Comparison of ENCODE assay signal across 11 mouse cellular contexts in the genomic region with DNA sequence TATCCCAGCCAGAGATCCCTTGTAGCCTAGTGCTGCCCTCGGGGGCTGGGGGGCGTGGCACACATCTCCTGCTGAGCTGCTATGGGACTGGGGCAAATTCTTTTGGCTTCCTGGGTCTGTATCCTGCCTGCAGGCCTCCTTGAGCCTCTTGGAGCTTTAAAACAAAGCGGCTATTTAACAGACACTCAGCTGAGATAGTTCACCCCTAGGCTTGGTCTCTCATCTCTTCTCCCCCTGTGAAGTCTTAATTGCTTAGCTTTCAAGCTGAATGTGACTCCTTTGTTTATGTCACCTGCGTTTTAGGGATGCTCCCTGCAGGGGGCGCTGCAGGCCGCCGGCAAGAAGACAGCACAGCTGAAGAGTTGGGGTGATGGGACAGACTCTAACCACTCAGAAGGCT. TPM values are rescaled to one million over a fixed set of nuclear protein-coding genes. Genes with fewer than 3 reads are reported as not detected.
DNase-seq lines count a peak whose midpoint lies in the region; ATAC-seq and TF ChIP-seq lines count a peak whose summit lies in the region.
"Had no signal": no experiment of that assay in that cellular context is flagged by ENCODE, and none has a peak within 500 bp of the region (broad histone marks: within the 10 kb centered on the region; RNA-seq: fewer than 3 reads in every experiment).

No protein-coding gene starts in this region.

- no peak overlapping the region for H3K27ac ChIP-seq in liver, embryonic 14.5 days
- no peak overlapping the region for H3K27ac ChIP-seq in liver, embryonic 12.5 days
- no peak overlapping the region for H3K27ac ChIP-seq in ES-E14 (ENCODE audit: insufficient read depth, low read depth, low read length, poor library complexity, severe bottlenecking)
- H3K27ac ChIP-seq in midbrain, embryonic 14.5 days (replicated peaks; ENCODE audit: low read depth, low read length) = peak overlapping the region; percentile 49
- H3K27ac ChIP-seq: heart, embryonic 13.5 days; limb, embryonic 15.5 days had no signal

- 24% methylated on average over 7 of the region's 7 CpGs for WGBS in liver, embryonic 14.5 days (ENCODE audit: insufficient replicate concordance)
- WGBS in liver, embryonic 12.5 days (ENCODE audit: insufficient replicate concordance) = 25% methylated on average over 7 of the region's 7 CpGs
- 5% methylated on average over 7 of the region's 7 CpGs for WGBS in midbrain, embryonic 14.5 days

- H3K36me3 ChIP-seq in liver, embryonic 14.5 days (replicated peaks; ENCODE audit: control insufficient read depth, insufficient read depth, low read depth) = no peaks in the 10 kb centered on the region
- H3K36me3 ChIP-seq in liver, embryonic 12.5 days = no peaks in the 10 kb centered on the region
- no peaks in the 10 kb centered on the region; the same call in 1 of the 2 replicates for H3K36me3 ChIP-seq in ES-E14 (ENCODE audit: control insufficient read depth, insufficient read depth, low read length, poor library complexity, severe bottlenecking)
- H3K36me3 ChIP-seq in midbrain, embryonic 14.5 days (ENCODE audit: control insufficient read depth, insufficient read depth, low read length) = no peaks in the 10 kb centered on the region
- H3K36me3 ChIP-seq: heart, embryonic 13.5 days; limb, embryonic 15.5 days had no signal

- no peak for TF ChIP-seq EP300 in liver, embryonic 14.5 days (IDR thresholded peaks at IDR 0.05; ENCODE audit: low read depth)

- H3K27me3 ChIP-seq in liver, embryonic 14.5 days (ENCODE audit: control insufficient read depth, insufficient read depth, low read length) = no peaks in the 10 kb centered on the region
- no peaks in the 10 kb centered on the region for H3K27me3 ChIP-seq in liver, embryonic 12.5 days (replicated peaks)
- H3K27me3 ChIP-seq in midbrain, embryonic 14.5 days (ENCODE audit: control insufficient read depth, insufficient read depth, low read length) = no peaks in the 10 kb centered on the region
- H3K27me3 ChIP-seq: heart, embryonic 13.5 days; limb, embryonic 15.5 days had no signal

- ATAC-seq in liver, embryonic 14.5 days (ENCODE audit: insufficient read depth) = no peak
- ATAC-seq in liver, embryonic 12.5 days = no peak
- no peak for ATAC-seq in midbrain, embryonic 14.5 days (ENCODE audit: low FRiP score, low TSS enrichment)

- no peak overlapping the region for H3K9ac ChIP-seq in liver, embryonic 14.5 days (replicated peaks)
- H3K9ac ChIP-seq in liver, embryonic 12.5 days = no peak overlapping the region
- no peak overlapping the region for H3K9ac ChIP-seq in ES-E14 (ENCODE audit: insufficient read depth, low read depth, low read length, poor library complexity, severe bottlenecking)
- H3K9ac ChIP-seq in midbrain, embryonic 14.5 days (replicated peaks; ENCODE audit: low read length) = no peak overlapping the region
- H3K9ac ChIP-seq: heart, embryonic 13.5 days; limb, embryonic 15.5 days had no signal

- no peaks in the 10 kb centered on the region for H3K9me3 ChIP-seq in liver, embryonic 14.5 days (ENCODE audit: control insufficient read depth, low read length)
- H3K9me3 ChIP-seq in liver, embryonic 12.5 days (replicated peaks) = no peaks in the 10 kb centered on the region
- H3K9me3 ChIP-seq in ES-E14 (ENCODE audit: control insufficient read depth, insufficient read depth, low read depth, low read length) = no peaks in the 10 kb centered on the region
- H3K9me3 ChIP-seq in midbrain, embryonic 14.5 days (ENCODE audit: control insufficient read depth, low read length) = no peaks in the 10 kb centered on the region
- H3K9me3 ChIP-seq: heart, embryonic 13.5 days; limb, embryonic 15.5 days had no signal

- no peak overlapping the region for H3K4me3 ChIP-seq in liver, embryonic 14.5 days (ENCODE audit: insufficient read depth in 1 of 2, low read depth in 2 of 2, low read length in 2 of 2)
- H3K4me3 ChIP-seq in liver, embryonic 12.5 days = no peak overlapping the region
- H3K4me3 ChIP-seq in ES-E14 (ENCODE audit: insufficient read depth in 1 of 2, low read depth in 1 of 2, low read length in 2 of 2, poor library complexity in 1 of 2, severe bottlenecking in 1 of 2) = no peak overlapping the region
- H3K4me3 ChIP-seq in midbrain, embryonic 14.5 days (replicated peaks; ENCODE audit: low read depth, low read length) = no peak overlapping the region
- H3K4me3 ChIP-seq: heart, embryonic 13.5 days; limb, embryonic 15.5 days had no signal

- TF ChIP-seq CTCF in liver, embryonic 14.5 days (IDR thresholded peaks at IDR 0.05; ENCODE audit: low read depth) = peak; percentile 75

- in situ Hi-C loops in ES-E14 (cut with MboI; ENCODE audit: low sequenced_read_pairs in 2 of 2, unreplicated experiment in 2 of 2) = no loop called here

- no peaks in the 10 kb centered on the region for H3K4me1 ChIP-seq in liver, embryonic 14.5 days (replicated peaks; ENCODE audit: control insufficient read depth in 2 of 2, insufficient read depth in 2 of 2, low read length in 1 of 2)
- H3K4me1 ChIP-seq in liver, embryonic 12.5 days = 0 out of 2 replicates have a peak, but pooled peaks cover 5% of the 10 kb centered on the region
- H3K4me1 ChIP-seq in ES-E14 (ENCODE audit: control insufficient read depth in 2 of 2, insufficient read depth in 2 of 2, low read length in 2 of 2, poor library complexity in 1 of 2) = peaks cover 2 to 11% of the 10 kb centered on the region in 2 experiments; a peak in 3 of 4 replicates
- peaks cover 11% of the 10 kb centered on the region; the same call in 1 of the 2 replicates for H3K4me1 ChIP-seq in midbrain, embryonic 14.5 days (ENCODE audit: control insufficient read depth, insufficient read depth, low read length)
- H3K4me1 ChIP-seq: heart, embryonic 13.5 days had no signal

- H3K4me2 ChIP-seq in liver, embryonic 14.5 days (ENCODE audit: low read depth) = no peak overlapping the region
- no peak overlapping the region for H3K4me2 ChIP-seq in liver, embryonic 12.5 days
- no peak overlapping the region for H3K4me2 ChIP-seq in midbrain, embryonic 14.5 days (ENCODE audit: low read length)
- H3K4me2 ChIP-seq: heart, embryonic 13.5 days; limb, embryonic 15.5 days had no signal

- no peak for DNase-seq in liver, embryonic 14.5 days (ENCODE audit: low read depth in 3 of 3, low spot score in 3 of 3)
- DNase-seq in ES-E14 (ENCODE audit: low read depth, low spot score) = peak; percentile 89
- peak; percentile 54 for DNase-seq in embryo, embryonic 9.5 days (ENCODE audit: extremely low spot score)
- DNase-seq in midbrain, embryonic 14.5 days = peak; percentile 51
- DNase-seq in gastrocnemius, postnatal 10 days = no peak
- no peak for DNase-seq in adrenal gland, adult 2 months
- DNase-seq in urinary bladder, postnatal 36 days (ENCODE audit: low spot score in 2 of 2) = no peak
- DNase-seq: cerebellum, adult 11 months had no signal

TF ChIP-seq in ES-E14, 5 proteins besides CTCF, POLR2A, EP300 and RAD21:
- TF ChIP-seq MAFK (IDR thresholded peaks at IDR 0.05; ENCODE audit: insufficient read depth, low read depth, low read length) = no peak
- TF ChIP-seq ZC3H11A (IDR thresholded peaks at IDR 0.05; ENCODE audit: borderline replicate concordance, low read depth, low read length) = 0 out of 2 replicates have a peak, but pooled peaks have one; percentile 10

RNA-seq across cellular contexts. Expression of a gene that starts 38.8 kb away (rescaled TPM):
- polyA plus RNA-seq in liver, embryonic 14.5 days (2012; rRNA removed) = 3.2 and 3.6 TPM in 2 replicates
- 4.2 and 5.4 TPM in 2 replicates for polyA plus RNA-seq in liver, embryonic 14.5 days (2014; fragmentation: Nextera tagmentation; extraction: Ambion mirVana)
- 12.4 TPM in 2 replicates for polyA plus RNA-seq in liver, embryonic 12.5 days (2016; fragmentation: Nextera tagmentation; extraction: Ambion mirVana)
- total RNA-seq in ES-E14 (2012; rRNA removed) = 12.6 and 14.5 TPM in 2 replicates
- polyA plus RNA-seq in midbrain, embryonic 14.5 days (2014; fragmentation: Nextera tagmentation; extraction: Ambion mirVana) = 22.0 and 29.1 TPM in 2 replicates
- 10 to 100 TPM; 11.8 to 14.2 TPM for total RNA-seq in gastrocnemius, postnatal 10 days (2021)
- total RNA-seq in adrenal gland, adult 2 months (2021) = 10 to 100 TPM; 17.4 to 24.6 TPM
- polyA plus RNA-seq in adrenal gland, adult 2 months (2012; rRNA removed) = 24.5 and 27.7 TPM in 2 replicates

RNA-seq across cellular contexts. Expression of a gene that starts 39.9 kb away (rescaled TPM):
- 23.5 and 28.1 TPM in 2 replicates for polyA plus RNA-seq in liver, embryonic 14.5 days (2012; rRNA removed)
- 47.0 and 51.4 TPM in 2 replicates for polyA plus RNA-seq in liver, embryonic 14.5 days (2014; fragmentation: Nextera tagmentation; extraction: Ambion mirVana)
- polyA plus RNA-seq in liver, embryonic 12.5 days (2016; fragmentation: Nextera tagmentation; extraction: Ambion mirVana) = 71.5 and 72.9 TPM in 2 replicates
- 66.7 and 85.7 TPM in 2 replicates for total RNA-seq in ES-E14 (2012; rRNA removed)
- polyA plus RNA-seq in midbrain, embryonic 14.5 days (2014; fragmentation: Nextera tagmentation; extraction: Ambion mirVana) = 320 and 379 TPM in 2 replicates
- total RNA-seq in gastrocnemius, postnatal 10 days (2021) = 10 to 100 TPM; 65.1 to 69.1 TPM
- 100 to 1,000 TPM; 108 to 115 TPM for total RNA-seq in adrenal gland, adult 2 months (2021)
- 85.2 and 87.2 TPM in 2 replicates for polyA plus RNA-seq in adrenal gland, adult 2 months (2012; rRNA removed)

Comparison
In these comparisons a context has a peak if more than half of its experiments do, and no peak if none do; other contexts are left out.
1. DNase-seq: peak in ES-E14 (single experiment), embryo, embryonic 9.5 days (single experiment) and midbrain, embryonic 14.5 days (single experiment); none in liver, embryonic 14.5 days (0 of 3), gastrocnemius, postnatal 10 days (single experiment), adrenal gland, adult 2 months (single experiment) and urinary bladder, postnatal 36 days (0 of 2).